Mouse (Mus musculus) mouse embryonic stem cell (cell line): Measurements from ENCODE around the gene Plscr4.

ENCODE experiments used
- in situ Hi-C, 2 experiments: fragments of 300-500 bp; cut with MboI; formaldehyde crosslinking; loops; 1 replicate in 1 of 2; 3 replicates in 1 of 2; pipeline ENCODE4 v1.14.3; 2019 to 2020; ENCODE audit warnings: low sequenced_read_pairs in 2 of 2, low pct_unique_long_range_greater_than_20kb in 1 of 2, mixed read lengths in 1 of 2; ENCODE audit not compliant: unreplicated experiment in 1 of 2

Plscr4 gene

GRCm38 (mm10) chr9:92457261-92458058, at the start of gene Plscr4:
Gene Plscr4, plus strand, starts transcription at chr9:92457373.
- in situ Hi-C loops, result no loop called here

GRCm38 (mm10) chr9:92410225-92410624, 46.9 kb upstream of the Plscr4 start:
- in situ Hi-C loops, result no loop called here

GRCm38 (mm10) chr9:92412045-92412444, 45.1 kb upstream of the Plscr4 start:
- in situ Hi-C loops, result no loop called here

GRCm38 (mm10) chr9:92413684-92414083, 43.5 kb upstream of the Plscr4 start:
- in situ Hi-C loops, result no loop called here

- in situ Hi-C loops, result no loop called here
Measured at GRCm38 (mm10) chr9:92437781-92438180, 19.4 kb upstream of the Plscr4 start.

GRCm38 (mm10) chr9:92441468-92441867, 15.7 kb upstream of the Plscr4 start:
- in situ Hi-C loops, result no loop called here

- in situ Hi-C loops, result no loop called here
Measured at GRCm38 (mm10) chr9:92444536-92444935, 12.6 kb upstream of the Plscr4 start.

GRCm38 (mm10) chr9:92456605-92457004, 568 bp upstream of the Plscr4 start:
- in situ Hi-C loops, result no loop called here

- in situ Hi-C loops, result no loop called here
Measured at GRCm38 (mm10) chr9:92458059-92458402, 858 bp downstream of the Plscr4 start.

- in situ Hi-C loops, result no loop called here
Measured at GRCm38 (mm10) chr9:92458418-92458817, 1.2 kb downstream of the Plscr4 start.

GRCm38 (mm10) chr9:92467724-92468123, 10.6 kb downstream of the Plscr4 start:
- in situ Hi-C loops, result no loop called here

- in situ Hi-C loops, result no loop called here
Measured at GRCm38 (mm10) chr9:92472256-92472855, 15.2 kb downstream of the Plscr4 start.

- in situ Hi-C loops, result no loop called here
Measured at GRCm38 (mm10) chr9:92473178-92473577, 16.0 kb downstream of the Plscr4 start.

- in situ Hi-C loops, result no loop called here
Measured at GRCm38 (mm10) chr9:92474244-92474643, 17.1 kb downstream of the Plscr4 start.

GRCm38 (mm10) chr9:92481663-92482062, 24.5 kb downstream of the Plscr4 start:
- in situ Hi-C loops, result no loop called here

- in situ Hi-C loops, result no loop called here
Measured at GRCm38 (mm10) chr9:92482551-92482950, 25.4 kb downstream of the Plscr4 start.

GRCm38 (mm10) chr9:92484710-92485267, 27.6 kb downstream of the Plscr4 start:
- in situ Hi-C loops, result no loop called here

GRCm38 (mm10) chr9:92489857-92490256, 32.7 kb downstream of the Plscr4 start:
- in situ Hi-C loops, result no loop called here

- in situ Hi-C loops, result no loop called here
Measured at GRCm38 (mm10) chr9:92490319-92490718, 33.1 kb downstream of the Plscr4 start.

- in situ Hi-C loops, result no loop called here
Measured at GRCm38 (mm10) chr9:92491274-92491673, 34.1 kb downstream of the Plscr4 start.
